Mouse (Mus musculus) embryo, embryonic 9.5 days (tissue): ENCODE results near the gene Cyfip1.
"Not testable (repeated sequence)": the region's sequence is repeated elsewhere in the genome, so short reads cannot be mapped to it uniquely, and the experiment has no call there.

Experiments
- DNase-seq: peaks from one replicate; pipeline ENCODE4 v3.0.0-alpha.2; 2017; ENCODE audit errors: extremely low spot score

Cyfip1 gene

GRCm38 (mm10) chr7:55865044-55865443, 23.5 kb downstream of the Cyfip1 start:
- no peak for DNase-seq

- DNase-seq: no peak
These were observed 24.3 kb downstream of the Cyfip1 start for GRCm38 (mm10) chr7:55865750-55866416.

GRCm38 (mm10) chr7:55868247-55868646, 26.7 kb downstream of the Cyfip1 start:
- DNase-seq: no peak

DNA sequence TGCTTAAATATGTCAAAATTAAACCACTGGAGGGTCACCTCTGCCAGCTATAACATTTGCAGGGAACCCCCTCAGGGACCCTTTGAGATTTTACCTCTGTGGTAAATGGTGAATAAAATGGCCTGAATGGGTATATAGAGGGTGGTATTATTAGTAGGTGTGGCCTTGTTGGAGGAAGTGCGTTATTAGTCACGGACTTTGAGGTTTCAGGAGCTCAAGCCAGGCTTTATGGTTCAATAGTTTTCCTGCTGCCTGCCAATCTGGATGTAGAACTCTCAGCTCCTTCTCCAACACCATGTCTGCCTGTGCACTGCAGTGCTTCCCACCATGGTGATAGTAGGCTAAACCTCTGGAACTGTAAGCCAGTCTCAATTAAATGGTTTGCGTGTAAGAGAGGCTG, 27.7 kb downstream of the Cyfip1 start:
- no peak for DNase-seq

GRCm38 (mm10) chr7:55870340-55871020, 28.9 kb downstream of the Cyfip1 start:
- no peak for DNase-seq

GRCm38 (mm10) chr7:55871476-55871875, 29.9 kb downstream of the Cyfip1 start:
- DNase-seq: no peak

DNA sequence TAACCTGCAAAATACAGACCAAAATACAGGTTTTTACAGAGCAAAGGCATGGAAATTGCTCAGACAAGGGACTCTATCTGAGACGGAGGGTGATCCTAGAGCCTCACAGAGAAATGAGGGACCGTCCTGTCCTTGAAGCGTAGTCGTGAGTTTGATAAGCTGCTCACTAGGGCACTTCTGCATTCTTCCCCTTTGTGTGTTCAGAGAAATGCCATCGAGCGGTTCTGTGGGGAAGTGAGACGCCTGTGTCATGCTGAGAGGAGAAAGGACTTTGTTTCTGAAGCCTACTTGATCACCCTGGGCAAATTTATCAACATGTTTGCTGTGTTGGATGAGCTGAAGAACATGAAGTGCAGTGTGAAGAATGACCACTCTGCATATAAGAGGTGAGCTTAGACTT, 33.2 kb downstream of the Cyfip1 start:
- DNase-seq: no peak

GRCm38 (mm10) chr7:55877721-55878120, 36.2 kb downstream of the Cyfip1 start:
- no peak for DNase-seq

DNA sequence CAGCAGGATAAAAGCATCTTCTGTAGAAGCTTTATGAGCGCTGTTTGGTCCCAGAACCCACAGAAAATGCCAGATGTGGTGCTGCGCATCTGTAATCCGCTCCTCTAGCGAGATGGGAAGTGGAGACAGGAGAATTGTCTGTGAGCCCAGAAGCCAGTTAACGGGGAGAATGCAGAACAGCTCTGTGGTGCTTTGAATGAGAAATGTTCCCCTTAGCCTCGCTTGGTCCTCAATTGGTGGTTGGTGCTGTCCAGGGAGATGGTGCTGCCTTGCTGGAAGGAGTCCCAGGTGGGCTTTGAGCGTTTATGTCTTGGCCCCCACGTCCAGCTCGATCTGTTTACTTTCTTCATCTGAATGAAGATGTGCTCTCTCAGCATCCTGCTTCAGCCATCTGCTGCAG, 39.3 kb downstream of the Cyfip1 start:
- DNase-seq: no peak

DNA sequence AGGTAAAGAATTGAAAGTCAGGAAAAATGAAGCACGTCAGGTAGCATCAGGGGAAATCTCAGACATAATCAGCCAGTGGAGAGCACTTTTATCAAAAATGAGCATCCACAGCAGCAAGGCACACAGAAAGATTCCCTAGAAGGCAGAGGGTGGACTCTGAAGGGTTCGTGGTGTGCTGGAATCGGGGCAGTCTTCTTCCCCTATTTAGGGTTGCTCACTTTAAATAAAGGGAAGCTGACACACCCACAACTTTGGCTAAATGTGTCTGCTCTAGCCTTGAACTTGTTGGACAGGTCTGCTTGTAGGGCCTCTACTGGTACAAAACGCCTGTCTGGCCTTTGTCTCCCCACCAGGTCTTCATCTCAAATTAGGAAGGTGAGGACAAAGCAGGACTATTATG, 47.1 kb downstream of the Cyfip1 start:
- no peak for DNase-seq

DNA sequence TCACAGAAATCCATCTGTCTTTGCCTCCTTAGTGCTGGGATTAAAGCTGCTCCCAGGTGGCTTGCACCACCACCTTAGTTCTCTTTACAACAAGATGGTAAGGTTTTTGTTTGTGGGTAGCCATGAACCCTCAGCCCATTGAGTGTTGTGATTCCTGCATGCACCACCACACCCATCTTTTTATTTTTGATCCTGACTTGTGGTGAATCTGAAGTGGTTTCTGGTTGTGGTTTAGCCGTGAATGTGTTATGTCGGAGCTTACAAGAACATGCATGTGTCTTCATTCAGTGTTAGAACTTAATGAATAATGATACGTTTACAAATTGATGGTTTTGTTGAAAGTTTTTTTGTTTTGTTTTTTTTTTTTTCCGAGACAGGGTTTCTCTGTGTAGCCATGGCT, 48.5 kb downstream of the Cyfip1 start:
- DNase-seq: no peak

DNA sequence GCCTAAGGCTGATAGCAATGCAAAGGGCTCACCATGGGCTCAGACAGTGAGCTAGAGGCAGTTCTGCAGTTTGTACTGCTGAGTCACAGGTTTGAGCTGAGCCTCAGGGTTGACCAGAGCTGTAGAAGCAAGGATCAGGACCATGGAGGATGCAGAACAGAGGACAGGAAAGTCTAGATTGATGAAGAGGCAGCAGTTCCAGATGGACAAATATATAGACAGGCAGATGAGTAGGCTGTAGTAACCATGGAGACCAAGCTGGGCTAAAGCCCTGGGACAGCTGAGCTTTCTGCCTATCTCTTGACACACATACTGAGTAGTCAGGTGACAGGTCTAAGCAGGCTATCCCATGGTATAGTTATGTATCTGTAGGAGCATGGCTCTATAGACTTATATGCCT, 49.2 kb downstream of the Cyfip1 start:
- DNase-seq: no peak

GRCm38 (mm10) chr7:55891797-55892196, 50.3 kb downstream of the Cyfip1 start:
- no peak for DNase-seq

DNA sequence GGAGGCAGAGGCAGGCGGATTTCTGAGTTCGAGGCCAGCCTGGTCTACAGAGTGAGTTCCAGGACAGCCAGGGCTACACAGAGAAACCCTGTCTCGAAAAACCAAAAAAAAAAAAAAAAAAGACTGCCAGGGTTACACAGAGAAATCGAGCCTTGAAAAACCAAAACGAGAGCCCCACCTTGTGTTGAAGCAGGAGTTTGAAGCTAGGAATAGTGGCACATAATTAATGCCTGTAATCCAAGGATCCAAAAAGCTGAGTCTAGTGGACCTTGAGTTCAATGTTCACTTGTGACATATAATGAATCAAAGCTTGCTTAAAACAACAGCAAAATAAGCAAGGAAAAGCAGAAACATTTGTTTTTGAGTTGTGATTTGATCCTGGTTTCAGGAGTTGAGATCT, 62.2 kb downstream of the Cyfip1 start:
- no peak for DNase-seq

GRCm38 (mm10) chr7:55905449-55905848, 63.9 kb downstream of the Cyfip1 start:
- DNase-seq: no peak

GRCm38 (mm10) chr7:55909519-55909918, 68.0 kb downstream of the Cyfip1 start:
- no peak for DNase-seq

DNA sequence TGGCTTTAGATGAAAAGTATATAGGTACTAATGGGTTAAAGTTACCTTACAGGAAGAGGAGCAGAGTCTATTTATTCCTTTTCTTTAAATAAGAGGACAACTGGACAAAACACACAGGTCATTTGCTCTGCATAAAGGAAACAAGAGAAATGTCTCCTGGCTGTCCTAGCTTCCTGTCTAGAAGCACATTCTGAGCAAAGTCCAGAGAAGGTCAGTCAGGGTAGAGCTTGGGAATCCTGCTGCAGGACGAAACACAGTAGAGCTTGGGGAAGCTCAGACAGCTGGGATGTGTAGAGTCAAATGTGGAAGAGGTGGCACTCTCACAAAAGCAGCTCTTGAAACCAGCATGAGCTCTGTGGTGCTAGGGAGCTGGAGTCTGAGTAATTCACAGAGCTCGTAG, 68.8 kb downstream of the Cyfip1 start:
- DNase-seq: no peak

- no peak for DNase-seq
These were observed 69.8 kb downstream of the Cyfip1 start for GRCm38 (mm10) chr7:55911371-55911770.

DNA sequence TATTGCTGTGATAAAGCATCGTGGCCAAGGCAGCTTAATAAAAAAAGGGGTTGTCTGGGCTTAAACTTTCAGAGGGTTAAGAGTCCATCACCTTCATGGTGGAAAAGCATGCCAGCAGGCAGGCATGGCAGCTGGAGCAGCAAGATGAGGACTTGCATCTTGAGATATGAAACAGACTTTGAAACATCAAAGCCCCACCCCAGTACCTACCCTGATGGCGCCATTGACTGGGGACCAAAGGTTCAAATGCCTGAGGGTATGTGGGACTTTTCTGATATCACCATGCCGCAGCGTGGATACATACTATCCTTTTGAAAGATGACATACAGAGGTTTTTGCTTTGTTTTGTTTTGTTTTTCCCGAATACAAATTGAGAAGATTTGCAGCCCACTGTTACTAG, 70.6 kb downstream of the Cyfip1 start:
- no peak for DNase-seq

GRCm38 (mm10) chr7:55918365-55918764, 76.8 kb downstream of the Cyfip1 start:
- not testable (repeated sequence) for DNase-seq

- DNase-seq: no peak
These were observed 85.7 kb downstream of the Cyfip1 start for GRCm38 (mm10) chr7:55927262-55927661.

GRCm38 (mm10) chr7:55928649-55929048, 87.1 kb downstream of the Cyfip1 start:
- DNase-seq: no peak

GRCm38 (mm10) chr7:55935025-55935424, 93.5 kb downstream of the Cyfip1 start:
- no peak for DNase-seq

GRCm38 (mm10) chr7:55938341-55938740, 96.8 kb downstream of the Cyfip1 start:
- no peak for DNase-seq
